Mouse (Mus musculus) cerebral cortex, adult 2 months (tissue): Measurements from ENCODE around the gene Rab1b.

Experiments used
- WGBS: fragments of 180-500 bp; shearing (Covaris S2); methylation state at CpG from one replicate; pipeline ENCODE4 v1.1.7; 2018; 5-methylcytosine and 5-hydroxymethylcytosine counted together

The Rab1b gene

DNA sequence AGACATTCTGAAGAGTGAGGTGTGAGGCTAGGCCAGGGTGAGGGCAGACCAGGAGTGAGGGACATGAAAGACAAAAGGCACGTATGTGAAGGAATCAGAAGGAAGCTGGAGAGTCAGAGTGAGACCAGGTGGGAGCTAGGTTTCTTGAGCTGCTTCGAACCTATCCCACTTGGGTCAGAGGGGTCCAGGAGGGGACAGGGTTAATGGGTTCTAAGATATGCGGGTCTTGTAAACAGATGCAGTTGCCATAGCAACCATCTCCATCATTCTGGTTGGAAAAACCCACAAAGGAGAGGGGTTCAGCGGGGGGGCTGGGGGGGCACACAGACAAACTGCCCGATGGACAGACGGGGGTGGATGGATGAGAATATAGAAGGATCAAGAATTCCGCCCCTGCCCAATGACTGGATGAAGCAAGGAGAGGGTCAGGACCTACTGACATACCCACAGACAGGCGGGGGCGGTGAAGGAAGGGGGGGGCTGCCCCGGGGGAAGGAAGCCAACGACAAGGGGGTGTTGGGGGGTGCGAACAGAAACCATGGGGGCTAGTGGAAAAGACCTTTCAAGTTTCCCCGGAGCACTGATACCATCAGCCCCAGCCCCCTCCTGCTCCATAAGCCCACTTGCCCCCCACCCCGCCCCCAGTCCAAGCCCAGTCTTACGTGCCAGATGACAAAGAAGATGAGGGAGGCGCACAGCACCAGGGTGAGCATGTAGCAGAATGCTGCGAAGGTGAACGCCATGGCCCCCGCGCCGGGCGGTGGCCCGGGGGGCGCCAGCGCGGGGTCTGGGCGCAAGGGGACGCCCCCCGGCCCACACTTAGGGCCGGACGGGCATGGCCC, 9.1 kb downstream of the Rab1b start:
- WGBS = 3% methylated on average over 29 of the region's 31 CpGs

DNA sequence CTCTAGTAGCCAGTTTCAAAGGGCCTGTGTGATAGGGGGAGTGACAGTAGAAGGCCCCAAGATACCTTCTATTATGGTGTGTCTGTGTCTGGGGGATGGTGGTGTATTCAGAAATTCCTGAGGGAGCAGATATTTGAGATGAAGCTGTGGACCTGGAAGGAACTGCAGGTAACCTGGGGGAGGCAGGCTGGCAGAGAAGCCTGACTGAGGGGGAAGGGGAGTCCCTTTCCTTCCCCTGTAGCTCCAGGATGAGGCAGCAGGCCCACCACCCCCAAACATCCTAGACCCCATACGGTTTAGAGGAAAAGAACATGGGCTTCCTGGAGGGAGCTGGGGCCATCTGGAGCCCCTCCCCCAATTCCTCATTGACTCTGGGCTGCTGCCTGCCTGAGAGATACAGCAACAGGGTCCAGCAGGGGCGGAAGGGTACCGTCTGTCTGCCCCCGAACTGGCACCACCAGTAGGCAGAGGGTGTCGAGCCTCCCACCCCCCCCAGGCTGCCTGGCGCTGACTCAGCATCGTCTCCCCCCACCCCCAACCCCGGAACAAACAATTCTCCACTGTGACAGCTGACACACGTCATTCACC, 10.9 kb downstream of the Rab1b start:
- 5% methylated on average over 9 of the region's 9 CpGs for WGBS

DNA sequence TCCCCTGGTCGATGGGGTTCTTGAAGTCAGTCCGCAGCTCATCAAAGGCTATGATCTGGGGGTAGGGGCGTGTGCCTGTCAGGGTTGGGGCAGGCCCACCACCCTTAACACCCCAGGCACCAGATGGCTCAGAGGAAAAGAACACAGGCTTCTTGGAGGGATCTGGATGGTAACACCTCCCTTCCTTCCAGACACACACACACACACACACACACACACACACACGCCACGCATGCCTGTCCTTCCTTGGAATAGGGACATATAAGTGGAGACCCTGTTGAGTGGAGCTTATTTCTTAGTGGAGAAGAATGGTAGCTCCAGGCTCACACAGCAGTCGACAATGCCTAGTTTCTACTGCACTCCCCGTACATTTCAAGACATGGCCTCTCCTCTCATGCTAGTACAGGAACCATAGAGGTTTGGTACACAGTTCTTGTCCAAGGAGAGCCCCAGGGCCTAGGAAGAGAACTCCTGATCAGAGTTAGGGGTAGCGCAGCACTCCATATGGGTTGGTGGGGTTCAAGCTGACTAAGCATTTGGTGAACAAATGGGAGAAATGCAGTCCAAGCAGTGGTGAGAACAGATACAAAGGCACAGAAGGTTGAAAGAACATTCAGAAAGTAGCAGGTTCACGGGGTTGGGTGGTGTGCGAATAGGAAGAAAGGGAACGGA, 12.0 kb downstream of the Rab1b start:
- 21% methylated on average over 11 of the region's 11 CpGs for WGBS

DNA sequence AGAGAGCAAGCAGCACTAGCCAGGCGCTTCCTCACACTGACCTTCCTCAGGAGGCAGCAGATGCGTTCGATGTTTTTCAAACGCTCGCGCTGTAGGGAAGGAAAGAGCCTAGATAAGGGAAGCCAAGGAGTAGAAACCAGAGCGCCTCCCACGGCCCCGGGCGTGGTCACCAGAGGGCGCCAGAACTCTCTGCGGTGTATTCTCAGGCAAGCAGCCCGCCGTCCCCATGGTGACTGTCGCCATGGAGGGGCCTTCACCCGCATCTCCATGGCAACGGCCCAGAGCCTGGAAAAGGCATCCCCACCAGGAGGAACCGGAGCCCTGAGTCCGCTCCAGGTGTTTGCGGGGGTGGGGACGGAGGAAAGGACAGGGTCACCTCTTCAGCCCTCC, 12.6 kb downstream of the Rab1b start:
- 2% methylated on average over 21 of the region's 21 CpGs for WGBS

DNA sequence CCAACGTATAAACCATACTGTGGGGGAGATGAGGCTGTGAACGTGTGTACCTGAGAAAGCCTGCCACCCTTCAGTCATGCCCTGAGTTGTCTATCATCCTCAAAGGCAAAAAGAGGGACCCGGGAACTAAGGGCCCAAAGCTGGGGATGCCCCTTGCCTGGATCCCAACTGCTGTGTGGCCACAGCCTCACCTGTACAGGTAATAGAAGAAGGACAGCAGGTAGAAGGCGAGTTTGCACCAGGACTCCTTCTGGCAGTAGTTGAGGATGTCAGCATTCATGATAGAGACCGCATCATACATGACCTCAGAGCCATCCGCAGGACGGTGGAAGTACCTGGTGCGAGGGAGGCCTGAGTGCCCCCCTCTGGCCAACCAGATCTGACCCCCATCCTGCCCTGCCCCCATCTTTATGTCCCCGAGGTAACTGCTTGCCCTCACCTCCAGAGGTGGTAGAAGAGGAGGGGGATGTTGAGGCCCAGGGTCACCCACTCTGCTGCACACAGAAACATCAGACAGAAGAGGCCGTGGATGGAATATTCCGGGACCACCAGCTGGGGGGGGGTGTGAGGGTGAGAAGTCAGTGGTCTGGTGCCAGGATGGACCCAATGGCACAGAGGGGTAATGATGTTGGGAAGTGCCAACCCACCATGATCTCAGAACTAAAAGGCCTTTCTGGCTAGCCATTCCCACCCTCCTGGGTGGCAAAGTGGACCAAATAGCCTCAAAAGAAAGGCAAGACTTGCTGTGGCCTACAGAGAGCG, 13.2 kb downstream of the Rab1b start:
- WGBS = 56% methylated on average over 12 of the region's 12 CpGs

DNA sequence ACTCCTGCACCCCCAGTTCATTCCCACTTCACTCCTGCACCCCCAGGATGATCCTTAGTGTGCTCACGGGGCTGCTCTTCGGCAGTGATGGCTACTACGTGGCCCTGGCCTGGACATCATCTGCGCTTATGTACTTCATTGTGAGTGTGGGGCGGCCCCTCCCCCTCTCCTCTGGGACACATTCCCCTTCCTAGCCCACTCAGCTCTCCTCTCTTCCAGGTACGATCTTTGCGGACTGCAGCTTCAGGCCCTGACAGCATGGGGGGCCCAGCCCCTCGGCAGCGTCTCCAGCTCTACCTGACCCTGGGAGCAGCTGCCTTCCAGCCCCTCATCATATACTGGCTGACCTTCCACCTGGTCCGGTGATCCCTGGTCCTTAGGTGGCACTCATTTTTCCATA, 14.8 kb downstream of the Rab1b start:
- WGBS = 73% methylated on average over 10 of the region's 10 CpGs

DNA sequence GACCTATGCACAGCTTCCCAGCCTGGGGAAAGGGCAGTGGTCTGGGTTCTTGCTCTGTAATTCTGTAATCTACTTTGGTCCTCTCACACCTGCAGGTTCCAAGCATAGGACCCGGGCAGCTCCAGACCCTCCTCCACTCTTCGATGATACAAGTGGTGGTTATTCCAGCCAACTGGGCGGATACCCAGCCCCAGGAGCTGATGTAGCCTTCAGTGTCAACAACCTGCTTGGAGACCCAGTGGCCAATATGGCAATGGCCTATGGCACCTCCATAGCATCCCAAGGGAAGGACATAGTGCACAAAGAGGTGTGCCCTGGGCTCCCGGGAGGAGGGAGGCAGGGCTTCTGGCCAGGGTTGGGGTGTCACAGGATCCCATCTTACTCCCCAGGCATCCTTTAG, 17.5 kb downstream of the Rab1b start:
- WGBS = 90% methylated on average over 4 of the region's 4 CpGs

DNA sequence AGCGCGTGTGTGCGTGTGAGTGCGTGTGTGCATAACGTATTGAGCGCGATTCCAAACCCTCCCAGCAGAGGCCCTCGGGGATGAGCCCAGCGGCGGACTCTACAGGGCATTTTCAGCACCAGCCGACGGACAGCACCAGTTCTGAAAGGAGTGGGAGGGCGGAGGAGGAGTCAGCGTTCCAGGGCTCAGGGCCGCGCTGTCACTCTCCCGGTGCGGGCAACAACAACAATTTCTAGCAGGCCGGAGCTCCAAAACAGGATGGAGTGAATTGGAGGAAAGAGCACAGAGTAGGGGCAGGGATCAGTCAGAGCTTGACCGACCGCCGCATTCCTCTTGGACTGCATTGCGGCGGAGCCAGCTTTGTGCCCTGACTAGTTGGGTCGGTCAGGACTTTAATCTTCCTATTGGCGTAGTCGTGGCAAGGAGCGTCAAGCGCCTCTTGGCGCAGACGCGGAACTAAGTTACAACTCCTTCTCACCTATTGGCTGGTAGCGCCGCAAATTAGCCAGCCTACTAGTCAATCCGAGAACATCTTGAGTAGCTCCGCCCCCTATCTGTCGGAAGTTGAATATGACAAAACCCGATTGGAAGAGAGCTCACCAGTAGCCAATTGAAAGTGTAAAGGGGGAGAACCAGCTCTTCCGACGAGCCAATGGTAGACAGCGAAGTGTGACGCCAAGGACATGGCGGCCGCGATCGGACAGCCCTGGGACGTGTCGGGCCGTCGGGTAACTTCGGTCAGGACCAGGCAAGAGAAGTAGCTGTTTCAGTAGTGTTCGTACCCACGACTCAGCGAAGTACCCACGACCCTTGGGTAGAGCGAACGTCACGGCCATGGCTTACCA, 18.8 kb downstream of the Rab1b start, which contains the start of gene Yif1a:
Gene Yif1a (plus strand): TSS at position 655 of the 845 bp plus-strand sequence.
- WGBS = under 1% methylated on average over 58 of the region's 58 CpGs

DNA sequence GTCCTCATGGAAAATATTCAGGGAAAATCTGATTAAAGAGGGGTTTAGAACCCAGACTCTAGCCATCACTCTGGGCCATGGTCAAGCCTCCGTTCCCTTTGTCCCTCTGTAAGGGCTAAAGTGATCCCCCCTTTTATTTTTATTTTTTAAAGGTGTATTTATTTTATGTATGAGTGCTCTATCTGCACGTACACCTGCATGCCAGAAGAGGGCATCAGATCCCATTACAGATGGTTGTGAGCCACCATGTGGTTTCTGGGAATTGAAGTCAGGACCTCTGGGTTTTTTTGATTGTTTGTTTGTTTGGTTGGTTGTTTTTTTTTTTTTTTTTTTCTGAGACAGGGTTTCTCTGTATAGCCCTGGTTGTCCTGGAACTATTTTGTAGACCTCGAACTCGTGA, 20.3 kb downstream of the Rab1b start:
- WGBS = 58% methylated on average over 4 of the region's 4 CpGs

DNA sequence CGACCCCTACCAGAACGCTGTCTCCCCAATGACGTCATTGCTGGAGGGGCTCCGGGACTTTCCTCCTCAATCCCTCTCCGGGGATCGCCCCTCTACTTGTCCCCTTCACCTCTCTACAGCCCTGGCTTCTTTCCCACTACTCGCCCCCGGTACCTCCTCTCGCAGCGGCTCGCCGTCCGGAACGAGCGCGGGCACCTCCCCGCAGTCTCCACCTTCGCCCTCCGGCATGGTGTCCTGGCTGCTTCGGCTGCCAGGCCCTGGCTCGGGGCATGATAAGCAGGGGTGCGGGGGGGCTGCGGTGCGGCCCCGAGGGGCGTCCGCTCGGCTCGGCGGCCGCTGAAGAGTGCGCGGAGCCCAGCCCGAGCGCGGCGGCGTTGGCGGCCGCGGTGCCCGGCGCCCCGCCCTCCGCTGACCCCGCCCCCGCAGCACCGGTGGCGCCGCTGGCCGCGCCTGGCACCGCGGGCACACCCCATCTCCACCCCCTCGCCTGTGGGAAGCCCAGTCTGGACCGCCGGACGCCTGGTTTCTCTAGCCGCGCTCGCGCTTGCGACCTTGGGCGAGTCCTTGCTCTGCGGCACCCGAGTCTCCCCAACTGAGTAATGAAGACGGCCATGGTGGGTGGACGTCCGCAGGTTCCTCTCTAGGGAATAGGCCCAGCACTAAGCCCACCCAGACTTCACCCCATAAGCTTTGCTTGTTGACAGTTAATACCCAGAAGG, 21.6 kb downstream of the Rab1b start, which contains the start of gene Tmem151a:
Gene Tmem151a (minus strand): TSS at position 387 of the 719 bp plus-strand sequence.
- under 1% methylated on average over 64 of the region's 69 CpGs for WGBS

DNA sequence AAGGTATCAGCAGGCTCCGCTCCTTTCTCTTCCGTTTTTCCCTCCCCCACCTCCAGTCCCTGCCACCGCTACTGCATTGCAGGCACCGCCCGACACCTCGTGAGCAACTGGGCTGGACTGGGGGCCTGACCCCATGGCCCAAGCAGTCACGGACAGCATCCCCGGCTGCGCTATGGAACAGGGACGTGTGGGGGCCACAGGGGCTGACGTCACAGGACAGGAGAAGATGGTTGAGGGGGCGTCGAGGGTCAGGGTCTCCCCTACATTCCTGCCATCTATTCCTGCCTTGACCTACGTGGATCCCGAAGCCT, 22.1 kb downstream of the Rab1b start:
- 2% methylated on average over 15 of the region's 15 CpGs for WGBS

DNA sequence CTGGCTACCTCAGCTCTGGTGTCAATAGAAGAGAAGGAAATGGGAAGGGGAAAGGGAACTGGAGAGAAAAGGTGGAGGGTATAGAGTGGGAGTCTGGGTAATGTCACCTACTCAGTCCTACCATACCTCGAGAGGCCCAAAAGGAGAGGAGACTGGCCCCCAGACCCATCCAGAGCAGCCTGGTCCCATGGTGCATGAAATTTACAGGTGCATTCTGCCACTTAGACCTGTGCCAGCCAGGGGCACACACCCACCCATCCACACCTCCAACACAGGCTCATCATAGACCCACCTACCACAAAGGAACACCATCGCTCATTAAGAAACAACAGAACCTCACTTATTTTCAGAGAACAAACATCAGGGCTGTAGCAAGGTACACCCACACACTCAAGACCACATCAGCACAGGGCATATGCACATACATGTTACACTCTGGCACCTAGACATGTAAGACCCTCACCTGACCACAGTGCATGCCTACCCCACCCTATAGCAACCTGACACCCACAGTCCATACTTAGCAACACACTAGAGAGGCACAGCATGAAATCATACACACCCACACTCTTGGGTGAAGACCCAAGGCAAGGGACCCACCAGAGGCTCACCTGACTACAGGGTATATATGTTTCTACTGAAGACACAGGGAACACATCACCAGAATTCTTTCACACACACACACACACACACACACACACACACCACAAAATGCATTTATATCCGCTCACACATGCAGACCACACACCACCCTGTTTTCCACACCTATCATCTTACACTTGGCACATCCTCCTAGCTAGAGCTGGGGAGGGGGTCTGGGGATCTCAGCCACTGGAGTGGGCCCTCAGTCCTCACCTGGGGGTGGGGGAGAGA, 22.7 kb downstream of the Rab1b start:
- 33% methylated on average over 3 of the region's 3 CpGs for WGBS

DNA sequence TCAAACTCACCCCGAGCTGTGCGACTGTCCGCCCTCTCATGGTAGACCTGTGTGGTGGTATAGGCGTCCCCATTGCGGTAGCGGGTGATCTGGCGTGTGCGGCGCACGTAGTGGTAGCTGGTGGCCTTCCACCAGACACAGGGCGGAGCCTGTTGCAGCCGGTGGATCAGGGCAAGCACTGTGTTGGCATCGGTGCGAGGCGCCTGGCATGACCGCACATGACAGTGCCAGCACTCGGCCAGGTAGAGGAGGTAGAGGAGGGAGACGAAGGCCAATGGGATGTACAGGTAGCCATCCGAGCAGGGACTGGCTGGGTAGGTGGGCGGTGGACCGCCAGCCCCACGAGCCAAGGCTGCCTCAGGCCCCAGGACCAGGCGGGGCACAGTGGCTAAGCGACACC, 24.3 kb downstream of the Rab1b start:
- 65% methylated on average over 24 of the region's 24 CpGs for WGBS

DNA sequence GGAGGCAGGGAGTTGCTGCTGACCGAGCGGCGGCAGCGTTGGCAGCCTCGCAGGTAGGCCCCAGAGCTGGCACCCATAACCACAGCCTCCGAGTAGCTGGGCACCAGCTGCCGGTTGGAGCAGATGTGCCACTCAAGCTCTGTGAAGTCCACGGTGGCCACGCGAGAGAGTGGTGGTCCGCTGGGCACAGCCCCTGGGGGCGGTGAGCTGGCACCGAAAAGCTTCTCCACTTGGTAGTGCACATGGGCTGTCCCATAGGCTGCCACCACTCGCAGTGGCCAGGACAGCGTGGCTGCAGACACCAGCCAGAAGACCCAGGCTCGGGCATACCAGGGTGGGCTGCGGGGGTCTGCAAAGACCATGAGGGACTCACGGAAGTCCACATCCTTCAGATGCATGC, 24.9 kb downstream of the Rab1b start:
- WGBS = 51% methylated on average over 18 of the region's 18 CpGs

DNA sequence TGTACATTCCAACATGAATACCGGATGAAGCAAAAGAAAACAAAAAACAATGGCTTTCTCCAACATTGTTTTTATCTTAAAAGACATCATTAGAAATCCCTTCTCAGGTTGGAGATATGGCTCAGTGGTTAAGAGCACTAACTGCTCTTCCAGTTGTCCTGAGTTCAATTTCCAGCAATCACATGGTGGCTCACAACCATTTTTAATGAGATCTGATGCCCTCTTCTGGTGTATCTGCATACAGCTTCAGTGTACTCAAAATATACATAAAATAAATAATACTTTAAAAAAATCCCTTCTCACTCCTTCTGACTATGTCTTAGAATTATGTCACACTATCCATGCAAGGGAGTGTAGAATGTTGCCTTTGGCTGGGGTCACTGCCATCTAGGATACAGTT, 27.6 kb downstream of the Rab1b start:
- WGBS = 89% methylated on average over 1 of the region's 1 CpGs

DNA sequence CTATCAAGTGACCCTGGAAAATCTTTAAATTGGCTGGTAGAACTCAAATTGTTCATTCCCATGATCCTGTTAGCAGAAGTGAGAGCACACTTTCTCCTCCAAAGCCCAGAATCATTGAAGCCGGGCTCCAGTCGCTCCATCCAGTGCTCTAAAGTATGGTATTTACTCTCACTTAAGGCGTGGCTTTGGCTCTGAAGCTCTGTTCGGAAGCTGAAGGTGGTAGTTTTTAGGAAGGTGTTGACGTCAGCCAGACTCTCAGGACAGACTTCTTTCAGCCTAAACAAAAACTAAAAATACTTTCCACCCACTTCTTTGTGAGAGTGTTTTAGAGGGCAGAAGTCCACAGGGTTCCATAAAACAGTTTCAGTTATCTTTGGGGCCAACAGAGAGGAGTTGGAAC, 33.4 kb downstream of the Rab1b start:
- 19% methylated on average over 5 of the region's 5 CpGs for WGBS

DNA sequence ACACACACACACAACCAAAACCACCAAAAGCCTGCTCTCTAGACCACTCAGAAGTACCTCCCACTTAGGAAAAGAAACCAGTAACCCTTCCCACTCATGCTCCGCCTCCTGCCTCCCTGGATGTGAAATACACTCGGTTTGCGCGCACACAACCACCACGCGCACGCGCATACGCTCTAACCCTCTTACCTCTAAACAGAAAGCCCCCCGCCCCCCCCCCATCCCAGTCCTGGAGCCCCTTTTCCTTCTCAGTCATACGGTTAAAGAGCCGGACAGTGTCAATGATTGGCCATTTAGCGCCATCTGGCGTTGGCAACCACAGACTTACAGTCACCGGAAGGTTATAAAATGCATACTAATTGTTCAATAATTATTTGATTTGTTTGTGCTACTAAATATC, 33.8 kb downstream of the Rab1b start:
- 2% methylated on average over 15 of the region's 15 CpGs for WGBS

DNA sequence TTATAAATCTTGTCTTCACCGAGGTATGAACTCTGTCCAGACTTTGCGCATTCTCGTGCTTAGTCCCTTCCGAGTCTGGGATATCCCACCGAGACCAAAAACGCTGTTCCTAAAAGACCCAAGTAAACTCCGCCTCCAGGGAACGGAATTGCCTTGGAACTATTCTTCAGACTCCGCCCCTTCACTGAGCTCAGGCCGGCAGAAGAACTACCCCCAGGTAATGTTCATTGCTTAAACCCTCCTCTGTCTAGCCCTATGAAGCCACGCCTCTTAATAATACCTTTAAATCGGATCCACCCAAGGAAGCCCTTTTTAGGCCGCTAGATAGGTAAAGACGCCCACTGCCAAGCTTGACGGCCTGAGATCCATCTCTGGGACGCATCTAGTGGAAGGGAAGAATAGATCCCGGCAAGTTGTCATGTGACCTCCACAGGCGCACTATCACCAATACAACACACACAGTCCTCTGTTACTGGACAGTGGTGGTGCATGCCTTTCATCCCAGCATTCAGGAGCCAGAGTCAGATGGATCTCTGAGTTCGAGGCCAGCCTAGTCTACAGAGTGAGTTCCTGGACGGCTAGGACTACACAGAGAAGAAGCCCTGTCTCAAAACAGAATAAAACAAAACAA, 34.4 kb downstream of the Rab1b start:
- WGBS = 5% methylated on average over 20 of the region's 20 CpGs
